22 mouse cellular contexts compared by ENCODE assay signal in genomic region chrX:167134250-167134649, GRCm38 (mm10).
"Had no signal": no experiment of that assay in that cellular context is flagged by ENCODE, and none has a peak within 500 bp of the region (broad histone marks: within the 10 kb centered on the region; RNA-seq: fewer than 3 reads in every experiment).

No protein-coding gene starts in this region.

- DNase-seq: kidney, postnatal 25 days; layer of hippocampus, adult 9-11 months; liver; lung, adult 18-20 months; lung, postnatal 10 days; lung, postnatal 36 days; right cerebral cortex, postnatal 14 days; right cerebral cortex, postnatal 4 days; thymus, adult 18-20 months; thymus, postnatal 36 days had no signal

- H3K4me3 ChIP-seq: layer of hippocampus, adult 2 months; limb, embryonic 10.5 days; limb, embryonic 13.5 days; liver, embryonic 12.5 days; liver, embryonic 15.5 days; lung, embryonic 15.5 days; megakaryocyte, embryonic 14.5 days; midbrain, embryonic 10.5 days; midbrain, embryonic 13.5 days; myocyte had no signal

- ATAC-seq: liver, embryonic 12.5 days; midbrain, embryonic 13.5 days; midbrain, embryonic 16.5 days had no signal

- H3K27ac ChIP-seq: kidney, postnatal 0 days; layer of hippocampus, adult 2 months; limb, embryonic 10.5 days; limb, embryonic 13.5 days; liver, embryonic 12.5 days; liver, embryonic 15.5 days; lung, embryonic 15.5 days; midbrain, embryonic 10.5 days; midbrain, embryonic 13.5 days had no signal
